Mouse (Mus musculus): ENCODE measurements around the gene Kdelc1.

GRCm38 (mm10) chr1:44117571-44117970 is 1.0 kb downstream of the Kdelc1 start:
- TF ChIP-seq CTCF (IDR thresholded peaks at IDR 0.05; ENCODE audit: borderline replicate concordance, insufficient read depth, low read length) (no peak), POLR2A (IDR thresholded peaks at IDR 0.05; ENCODE audit: low read depth, low read length) (no peak)

All from embryonic fibroblast, embryonic 13.5 days (primary cell).